Mouse (Mus musculus): Measurements from ENCODE around the gene Olfr385.
"Not testable (repeated sequence)": the region's sequence is repeated elsewhere in the genome, so short reads cannot be mapped to it uniquely, and the experiment has no call there.

Gene Olfr385

GRCm38 (mm10) chr11:73592908-73593307 is at the start of gene Olfr385:
Gene Olfr385, minus strand, starts transcription at chr11:73593008.
- no peak for DNase-seq (ENCODE audit: low spot score)

- DNase-seq (ENCODE audit: low spot score), result no peak
Measured at GRCm38 (mm10) chr11:73598294-73598693, 5.5 kb upstream of the Olfr385 start, which contains the start of gene Olfr384. Gene Olfr384, plus strand, starts transcription at chr11:73598594.

GRCm38 (mm10) chr11:73583188-73583587 is 9.6 kb downstream of the Olfr385 start:
- not testable (repeated sequence) for DNase-seq (ENCODE audit: low spot score)

GRCm38 (mm10) chr11:73579871-73580270 is 12.9 kb downstream of the Olfr385 start:
- DNase-seq (ENCODE audit: low spot score), result no peak
